Mouse (Mus musculus) liver (tissue): ENCODE data around the gene Leng9.
"Not testable (repeated sequence)": the region's sequence is repeated elsewhere in the genome, so short reads cannot be mapped to it uniquely, and the experiment has no call there.

Source experiments
- DNase-seq: peaks from one replicate; pipeline ENCODE4 v3.0.0-alpha.2; 2020; ENCODE audit warnings: mixed read lengths

The Leng9 gene

GRCm38 (mm10) chr7:4150059-4150541, at the start of gene Leng9:
Gene Leng9, minus strand, starts transcription at chr7:4150374.
- DNase-seq = peak; percentile 62

GRCm38 (mm10) chr7:4178438-4178837, 28.3 kb upstream of the Leng9 start:
- DNase-seq = peak; percentile 23

- no peak for DNase-seq
These were observed 20.2 kb upstream of the Leng9 start for GRCm38 (mm10) chr7:4170193-4170938.

- no peak for DNase-seq
These were observed 16.9 kb upstream of the Leng9 start for GRCm38 (mm10) chr7:4167098-4167497.

- no peak for DNase-seq
These were observed 15.1 kb upstream of the Leng9 start for GRCm38 (mm10) chr7:4165286-4165685.

- peak; percentile 57 for DNase-seq
These were observed 14.1 kb upstream of the Leng9 start, which contains the start of gene Cdc42ep5 for GRCm38 (mm10) chr7:4164090-4164910. Gene Cdc42ep5, minus strand, starts transcription at chr7:4164860.

- peak; percentile 38 for DNase-seq
These were observed 13.4 kb upstream of the Leng9 start for GRCm38 (mm10) chr7:4163571-4164072.

- DNase-seq = not testable (repeated sequence)
These were observed 11.4 kb upstream of the Leng9 start for GRCm38 (mm10) chr7:4161596-4161995.

GRCm38 (mm10) chr7:4154976-4155375, 4.8 kb upstream of the Leng9 start:
- no peak for DNase-seq

- DNase-seq = no peak
These were observed 4.2 kb upstream of the Leng9 start for GRCm38 (mm10) chr7:4154356-4154755.

- no peak for DNase-seq
These were observed 1.1 kb upstream of the Leng9 start for GRCm38 (mm10) chr7:4151241-4151640.

GRCm38 (mm10) chr7:4150811-4151221, 642 bp upstream of the Leng9 start:
- DNase-seq = peak; percentile 55

- peak; percentile 81 for DNase-seq
These were observed 742 bp downstream of the Leng9 start for GRCm38 (mm10) chr7:4149209-4150054.

- no peak for DNase-seq
These were observed 1.6 kb downstream of the Leng9 start for GRCm38 (mm10) chr7:4148341-4149208.

GRCm38 (mm10) chr7:4147836-4148235, 2.3 kb downstream of the Leng9 start:
- no peak for DNase-seq

- peak; percentile 37 for DNase-seq
These were observed 2.8 kb downstream of the Leng9 start for GRCm38 (mm10) chr7:4147371-4147770.

- DNase-seq = no peak
These were observed 3.7 kb downstream of the Leng9 start for GRCm38 (mm10) chr7:4146241-4147180.

GRCm38 (mm10) chr7:4145552-4146190, 4.5 kb downstream of the Leng9 start:
- peak; percentile 46 for DNase-seq

GRCm38 (mm10) chr7:4144766-4145551, 5.2 kb downstream of the Leng9 start:
- DNase-seq = no peak
